Mouse (Mus musculus) cerebellum, adult (tissue): ENCODE data around the gene Olfr430.
"Not testable (repeated sequence)": the region's sequence is repeated elsewhere in the genome, so short reads cannot be mapped to it uniquely, and the experiment has no call there.

Experiments
- ATAC-seq: cut with Nextera tagmentation; 2 replicates; pipeline ENCODE4 v1.9.2; 2017; ENCODE audit warnings: mild to moderate bottlenecking, moderate library complexity, mixed read lengths; ENCODE audit not compliant: insufficient number of reproducible peaks, low FRiP score, low TSS enrichment

The Olfr430 gene

GRCm38 (mm10) chr1:174066305-174066704 is at the start of gene Olfr430:
Gene Olfr430 (plus strand): TSS chr1:174066605.
- no peak for ATAC-seq

- no peak for ATAC-seq
Measured at GRCm38 (mm10) chr1:174031698-174032097, 34.7 kb upstream of the Olfr430 start, which contains the start of gene Ifi205. Gene Ifi205 (minus strand): TSS chr1:174031810.

- no peak for ATAC-seq
Measured at GRCm38 (mm10) chr1:174035841-174036240, 30.6 kb upstream of the Olfr430 start.

GRCm38 (mm10) chr1:174038480-174038879 is 27.9 kb upstream of the Olfr430 start:
- ATAC-seq, result no peak

GRCm38 (mm10) chr1:174040523-174041177 is 25.8 kb upstream of the Olfr430 start, which contains the start of gene Olfr433:
Gene Olfr433 (plus strand): TSS chr1:174040705.
- ATAC-seq, result no peak

- not testable (repeated sequence) for ATAC-seq
Measured at GRCm38 (mm10) chr1:174042091-174042884, 24.1 kb upstream of the Olfr430 start.

GRCm38 (mm10) chr1:174044431-174044830 is 22.0 kb upstream of the Olfr430 start:
- no peak for ATAC-seq

- not testable (repeated sequence) for ATAC-seq
Measured at GRCm38 (mm10) chr1:174048227-174048626, 18.2 kb upstream of the Olfr430 start.

- no peak for ATAC-seq
Measured at GRCm38 (mm10) chr1:174048893-174049292, 17.5 kb upstream of the Olfr430 start, which contains the start of gene Olfr432. Gene Olfr432 (plus strand): TSS chr1:174049205.

GRCm38 (mm10) chr1:174049357-174049756 is 17.0 kb upstream of the Olfr430 start:
- ATAC-seq, result not testable (repeated sequence)

GRCm38 (mm10) chr1:174050532-174050931 is 15.9 kb upstream of the Olfr430 start:
- no peak for ATAC-seq

- ATAC-seq, result no peak
Measured at GRCm38 (mm10) chr1:174051515-174051914, 14.9 kb upstream of the Olfr430 start.

- no peak for ATAC-seq
Measured at GRCm38 (mm10) chr1:174051931-174052536, 14.4 kb upstream of the Olfr430 start.

- ATAC-seq, result no peak
Measured at GRCm38 (mm10) chr1:174052981-174053380, 13.4 kb upstream of the Olfr430 start.

GRCm38 (mm10) chr1:174055248-174055647 is 11.2 kb upstream of the Olfr430 start:
- ATAC-seq, result no peak

GRCm38 (mm10) chr1:174084031-174084430 is 17.6 kb downstream of the Olfr430 start, which contains the start of gene Olfr429:
Gene Olfr429 (plus strand): TSS chr1:174084331.
- no peak for ATAC-seq

- ATAC-seq, result no peak
Measured at GRCm38 (mm10) chr1:174096591-174096990, 30.2 kb downstream of the Olfr430 start, which contains the start of gene Olfr427. Gene Olfr427 (plus strand): TSS chr1:174096891.

- ATAC-seq, result no peak
Measured at GRCm38 (mm10) chr1:174103735-174104134, 37.3 kb downstream of the Olfr430 start.

GRCm38 (mm10) chr1:174121062-174121461 is 54.7 kb downstream of the Olfr430 start, which contains the start of gene Olfr231:
Gene Olfr231 (minus strand): TSS chr1:174121162.
- no peak for ATAC-seq
